Mouse (Mus musculus) ES-E14 (cell line): ENCODE measurements around the gene Tnfsf9. TPM values are rescaled to one million over a fixed set of nuclear protein-coding genes. Genes with fewer than 3 reads are reported as not detected.

Experiments used
- DNase-seq: peaks from one replicate; pipeline ENCODE4 v3.0.0-alpha.2; 2013; ENCODE audit warnings: low read depth, low spot score
- H3K27ac ChIP-seq: 2 replicates; pipeline ENCODE4 v1.5.1; 2012; ENCODE audit warnings: low read depth, mild to moderate bottlenecking, low read length, moderate library complexity, mixed read lengths; ENCODE audit not compliant: poor library complexity, insufficient read depth, severe bottlenecking
- H3K36me3 ChIP-seq: 2 replicates; pipeline ENCODE4 v1.6.1; 2012; ENCODE audit warnings: mild to moderate bottlenecking, low read length, moderate library complexity, mixed read lengths; ENCODE audit not compliant: control insufficient read depth, poor library complexity, insufficient read depth, severe bottlenecking
- H3K4me1 ChIP-seq, 2 experiments: fragments of 150-350 bp in 1 of 2; sonication (generic) in 1 of 2; 2 replicates each; pipeline ENCODE4 v1.6.1; 2012; ENCODE audit warnings: low read length in 2 of 2, mild to moderate bottlenecking in 1 of 2, mixed read lengths in 1 of 2; ENCODE audit not compliant: control insufficient read depth in 2 of 2, insufficient read depth in 2 of 2, poor library complexity in 1 of 2
- H3K4me3 ChIP-seq, 2 experiments: fragments of 150-350 bp in 1 of 2; sonication (generic) in 1 of 2; 2 replicates each; pipeline ENCODE4 v1.5.1; 2012; ENCODE audit warnings: low read length in 2 of 2, low read depth in 1 of 2, mild to moderate bottlenecking in 1 of 2, mixed read lengths in 1 of 2; ENCODE audit not compliant: insufficient read depth in 1 of 2, poor library complexity in 1 of 2, severe bottlenecking in 1 of 2
- H3K9ac ChIP-seq: 2 replicates; pipeline ENCODE4 v1.6.1; 2012; ENCODE audit warnings: low read depth, mild to moderate bottlenecking, low read length, mixed read lengths; ENCODE audit not compliant: poor library complexity, insufficient read depth, severe bottlenecking
- H3K9me3 ChIP-seq: fragments of 150-350 bp; sonication (generic); 2 replicates; pipeline ENCODE4 v1.6.1; 2012; ENCODE audit warnings: low read depth, mild to moderate bottlenecking, low read length; ENCODE audit not compliant: control insufficient read depth, insufficient read depth
- CHD2 ChIP-seq: IDR thresholded peaks from 2 replicates; pipeline ENCODE4 v1.6.1; 2014; ENCODE audit warnings: mild to moderate bottlenecking, low read depth, low read length, inconsistent platforms
- HCFC1 ChIP-seq: IDR thresholded peaks from 2 replicates; pipeline ENCODE4 v1.6.1; 2012; ENCODE audit warnings: low read length, inconsistent platforms, borderline replicate concordance; ENCODE audit not compliant: insufficient read depth
- MAFK ChIP-seq: IDR thresholded peaks from 2 replicates; pipeline ENCODE4 v1.6.1; 2014; ENCODE audit warnings: mild to moderate bottlenecking, low read depth, low read length, inconsistent platforms; ENCODE audit not compliant: insufficient read depth
- ZC3H11A ChIP-seq: IDR thresholded peaks from 2 replicates; pipeline ENCODE4 v1.6.1; 2012; ENCODE audit warnings: low read depth, mild to moderate bottlenecking, inconsistent platforms, low read length, borderline replicate concordance
- ZNF384 ChIP-seq: IDR thresholded peaks from 2 replicates; pipeline ENCODE4 v1.6.1; 2012; ENCODE audit warnings: low read depth, low read length, inconsistent platforms
- in situ Hi-C, 2 experiments: fragments of 600-800 bp; cut with MboI; formaldehyde crosslinking; loops; one replicate each; pipeline ENCODE4 v1.15.1; 2025; ENCODE audit warnings: low sequenced_read_pairs in 2 of 2, inconsistent platforms in 1 of 2; ENCODE audit not compliant: unreplicated experiment in 2 of 2
- total RNA-seq: library from RNA; depleted of rRNA; stranded (reverse); fragments of 300-350 nt; gene quantifications from 2 replicates; pipeline ENCODE4 v1.2.3, GENCODE M21; 2012

The Tnfsf9 gene
- total RNA-seq, 1 experiment: 10.6 TPM

- Histone ChIP-seq H3K4me3 (no peak overlapping the region), H3K9me3 (no peaks in the 10 kb centered on the region), H3K27ac (no peak overlapping the region), H3K4me1 (peaks cover 0 to 7% of the 10 kb centered on the region in 2 experiments; a peak in 2 of 4 replicates), H3K36me3 (no peaks in the 10 kb centered on the region), H3K9ac (no peak overlapping the region)
- DNase-seq: no peak
- TF ChIP-seq CHD2: no peak
- TF ChIP-seq ZNF384: no peak
- no peak for TF ChIP-seq HCFC1
- no peak for TF ChIP-seq MAFK
- no peak for TF ChIP-seq ZC3H11A
- in situ Hi-C loops: no loop called here
These were observed 16.7 kb downstream of the Tnfsf9 start for GRCm38 (mm10) chr17:57121856-57122255.

- Histone ChIP-seq H3K36me3 (no peaks in the 10 kb centered on the region), H3K9ac (no peak overlapping the region), H3K4me1 (peaks cover 0 to 5% of the 10 kb centered on the region in 2 experiments; a peak in 2 of 4 replicates), H3K4me3 (no peak overlapping the region), H3K9me3 (no peaks in the 10 kb centered on the region), H3K27ac (no peak overlapping the region)
- TF ChIP-seq ZC3H11A (no peak), HCFC1 (no peak), MAFK (no peak), ZNF384 (no peak), CHD2 (no peak)
- in situ Hi-C loops: no loop called here
- no peak for DNase-seq
These were observed 18.3 kb downstream of the Tnfsf9 start for GRCm38 (mm10) chr17:57123192-57124118.

- H3K4me3 ChIP-seq: no peak overlapping the region
- no peaks in the 10 kb centered on the region for H3K36me3 ChIP-seq
- no peak overlapping the region for H3K27ac ChIP-seq
- TF ChIP-seq ZNF384: no peak
- no peak for TF ChIP-seq CHD2
- TF ChIP-seq ZC3H11A: no peak
- TF ChIP-seq MAFK: no peak
- no peak for TF ChIP-seq HCFC1
- H3K4me1 ChIP-seq: peaks cover 0 to 5% of the 10 kb centered on the region in 2 experiments; a peak in 1 of 4 replicates
- no peaks in the 10 kb centered on the region for H3K9me3 ChIP-seq
- in situ Hi-C loops: no loop called here
- no peak overlapping the region for H3K9ac ChIP-seq
- DNase-seq: no peak
These were observed 19.7 kb downstream of the Tnfsf9 start for GRCm38 (mm10) chr17:57124792-57125191.

- TF ChIP-seq ZC3H11A (no peak), MAFK (no peak), HCFC1 (no peak), ZNF384 (no peak)
- in situ Hi-C loops: no loop called here
- no peak overlapping the region for H3K27ac ChIP-seq
- H3K4me1 ChIP-seq: peaks cover 0 to 5% of the 10 kb centered on the region in 2 experiments; a peak in 1 of 4 replicates
- H3K4me3 ChIP-seq: no peak overlapping the region
- no peaks in the 10 kb centered on the region for H3K36me3 ChIP-seq
- DNase-seq: no peak
- no peaks in the 10 kb centered on the region for H3K9me3 ChIP-seq
- no peak overlapping the region for H3K9ac ChIP-seq
These were observed 20.9 kb downstream of the Tnfsf9 start for GRCm38 (mm10) chr17:57125853-57126622.
